Mouse (Mus musculus): ENCODE results near the gene Ifi27l2a. TPM values are rescaled to one million over a fixed set of nuclear protein-coding genes. Genes with fewer than 3 reads are reported as not detected.

The Ifi27l2a gene
- polyA plus RNA-seq, 1 experiment from 2014 or later: 23.0 TPM

DNA sequence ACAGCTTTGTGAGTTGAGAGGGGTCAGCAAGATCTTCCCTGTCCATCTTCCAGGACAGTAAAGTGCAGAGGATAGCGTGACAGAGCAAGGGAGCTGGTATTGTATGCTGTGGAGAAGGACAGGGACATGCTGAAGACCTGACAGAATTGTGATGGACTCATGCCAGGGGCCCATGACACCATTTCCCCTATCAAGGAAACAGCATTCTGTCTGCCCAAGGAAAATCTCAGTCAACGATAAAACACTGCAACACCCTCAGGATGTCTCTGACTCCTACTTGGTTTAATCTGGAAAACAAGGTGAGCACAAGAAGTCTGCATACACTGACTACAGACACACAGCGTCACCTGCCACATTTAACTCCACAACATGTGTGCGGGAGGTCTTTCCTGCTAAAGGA lies 35.8 kb downstream of the Ifi27l2a start, which contains the start of gene 9330161L09Rik:
Gene 9330161L09Rik, minus strand, starts transcription at position 101 of the 400 bp plus-strand sequence.
- H3K9me3 ChIP-seq (ENCODE audit: control insufficient read depth, low read length): no peaks in the 10 kb centered on the region
- no peaks in the 10 kb centered on the region for H3K4me1 ChIP-seq (ENCODE audit: control insufficient read depth, insufficient read depth, low read length)
- ATAC-seq (ENCODE audit: low read depth) (no peak), DNase-seq (ENCODE audit: low spot score) (no peak)
- no peak within 1 kb of the TSS for H3K9ac ChIP-seq (ENCODE audit: low read depth, low read length)
- 99% methylated on average over 4 of the region's 4 CpGs for WGBS
- H3K27ac ChIP-seq (replicated peaks; ENCODE audit: low read depth, low read length): no peak within 1 kb of the TSS
- H3K36me3 ChIP-seq (ENCODE audit: control insufficient read depth, insufficient read depth, low read length): peaks cover 95% of the 10 kb centered on the region
- H3K4me2 ChIP-seq (ENCODE audit: low read depth, low read length): no peak within 1 kb of the TSS
- no peaks in the 10 kb centered on the region for H3K27me3 ChIP-seq (replicated peaks; ENCODE audit: control insufficient read depth, insufficient read depth, low read length)
- no peak within 1 kb of the TSS for H3K4me3 ChIP-seq (ENCODE audit: low read depth, low read length)

DNA sequence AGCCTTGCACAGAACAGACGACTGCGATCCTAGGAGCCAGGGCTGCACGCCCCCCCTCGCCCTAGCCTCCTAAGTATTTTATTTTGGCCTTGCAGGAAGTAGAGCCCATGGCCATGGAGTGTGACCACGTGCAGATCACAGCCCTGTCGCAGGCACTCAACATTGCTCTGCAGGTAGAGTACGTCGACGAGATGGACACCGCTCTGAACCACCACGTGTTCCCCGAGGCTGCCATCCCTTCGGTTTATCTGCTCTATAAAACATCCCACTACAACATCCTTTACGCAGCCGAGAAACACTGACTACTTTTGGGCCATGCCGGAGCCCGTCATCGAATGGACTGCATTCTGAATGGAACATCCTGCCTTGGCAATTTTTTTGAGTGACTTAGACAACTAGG lies 39.3 kb downstream of the Ifi27l2a start:
- Histone ChIP-seq H3K4me3 (ENCODE audit: low read depth, low read length) (no peak overlapping the region), H3K9ac (ENCODE audit: low read depth, low read length) (no peak overlapping the region), H3K4me1 (ENCODE audit: control insufficient read depth, insufficient read depth, low read length) (no peaks in the 10 kb centered on the region), H3K27me3 (replicated peaks; ENCODE audit: control insufficient read depth, insufficient read depth, low read length) (no peaks in the 10 kb centered on the region), H3K36me3 (ENCODE audit: control insufficient read depth, insufficient read depth, low read length) (peaks cover 62% of the 10 kb centered on the region), H3K9me3 (ENCODE audit: control insufficient read depth, low read length) (no peaks in the 10 kb centered on the region), H3K4me2 (ENCODE audit: low read depth, low read length) (no peak overlapping the region), H3K27ac (replicated peaks; ENCODE audit: low read depth, low read length) (no peak overlapping the region)
- no peak for ATAC-seq (ENCODE audit: low read depth)
- DNase-seq (ENCODE audit: low spot score): no peak
- whole genome bisulfite sequencing: 87% methylated on average over 18 of the region's 18 CpGs

DNA sequence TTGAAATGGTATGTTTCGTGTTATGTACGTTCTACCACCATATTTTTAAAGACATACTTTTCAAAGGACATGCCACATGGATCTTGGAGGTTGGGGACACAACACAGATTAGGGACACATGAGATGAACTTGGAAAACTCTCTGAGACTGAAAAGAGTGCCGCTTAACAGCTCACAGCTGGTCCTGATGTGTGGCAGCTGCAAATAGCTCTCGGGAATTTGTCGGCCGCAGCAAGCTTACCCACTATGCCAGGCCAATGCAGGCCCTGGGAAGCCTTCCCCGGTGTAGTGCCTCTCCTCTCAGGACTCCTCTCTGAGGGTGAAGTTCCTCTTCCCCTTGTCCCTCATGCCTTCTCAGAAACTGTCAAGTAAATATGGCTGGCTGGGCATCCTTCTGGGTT lies 46.7 kb downstream of the Ifi27l2a start:
- H3K4me3 ChIP-seq (ENCODE audit: low read depth, low read length): no peak overlapping the region
- no peaks in the 10 kb centered on the region for H3K27me3 ChIP-seq (replicated peaks; ENCODE audit: control insufficient read depth, insufficient read depth, low read length)
- no peak overlapping the region for H3K9ac ChIP-seq (ENCODE audit: low read depth, low read length)
- H3K36me3 ChIP-seq (ENCODE audit: control insufficient read depth, insufficient read depth, low read length): no peaks in the 10 kb centered on the region
- H3K27ac ChIP-seq (replicated peaks; ENCODE audit: low read depth, low read length): no peak overlapping the region
- H3K9me3 ChIP-seq (ENCODE audit: control insufficient read depth, low read length): no peaks in the 10 kb centered on the region
- peak; percentile 34 for DNase-seq (ENCODE audit: low spot score)
- WGBS: 59% methylated on average over 7 of the region's 7 CpGs
- no peak overlapping the region for H3K4me2 ChIP-seq (ENCODE audit: low read depth, low read length)
- no peaks in the 10 kb centered on the region for H3K4me1 ChIP-seq (ENCODE audit: control insufficient read depth, insufficient read depth, low read length)
- peak; percentile 30; the same call in 1 of the 2 replicates for ATAC-seq (ENCODE audit: low read depth)

DNA sequence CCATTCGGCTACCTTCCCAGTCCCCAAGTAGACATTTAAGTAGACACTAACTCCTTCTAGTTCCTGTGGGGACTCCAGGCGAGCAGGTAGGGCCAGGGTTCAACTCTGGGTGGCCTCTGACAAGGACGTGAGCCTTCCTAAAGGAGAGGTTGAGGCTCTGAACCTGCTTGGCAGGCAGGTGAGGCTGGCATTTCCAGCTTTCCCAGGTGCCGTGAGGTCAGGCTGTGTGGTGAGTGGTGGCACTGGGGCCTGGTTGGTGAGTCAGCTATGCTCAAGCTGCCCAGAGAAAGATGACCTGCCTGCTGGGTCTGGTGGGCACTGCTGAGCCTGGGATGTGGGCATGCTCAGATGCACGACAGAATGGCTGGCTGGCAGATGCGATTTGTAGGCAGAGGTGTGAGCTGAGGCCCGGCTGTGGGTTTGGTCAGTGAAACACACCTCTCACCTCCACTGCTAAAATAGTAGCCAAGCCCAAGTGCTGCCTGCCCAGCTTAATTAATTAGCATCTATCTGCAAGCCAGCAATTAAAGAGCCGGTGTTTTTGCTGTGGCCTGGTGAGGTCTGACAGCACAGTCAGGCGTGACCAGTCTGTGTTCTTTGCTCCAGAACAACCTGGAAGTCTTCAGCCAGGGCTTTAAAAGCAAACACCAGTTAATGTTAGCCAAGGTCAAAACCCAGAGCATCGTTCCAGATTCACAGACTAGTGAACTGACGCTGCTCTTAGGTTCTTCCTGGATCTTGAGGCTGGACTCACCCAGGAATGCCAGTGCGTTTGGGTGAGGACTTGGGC lies 47.8 kb downstream of the Ifi27l2a start:
- Histone ChIP-seq H3K9me3 (ENCODE audit: control insufficient read depth, low read length) (no peaks in the 10 kb centered on the region), H3K27me3 (replicated peaks; ENCODE audit: control insufficient read depth, insufficient read depth, low read length) (no peaks in the 10 kb centered on the region), H3K4me2 (ENCODE audit: low read depth, low read length) (no peak overlapping the region), H3K4me1 (ENCODE audit: control insufficient read depth, insufficient read depth, low read length) (no peaks in the 10 kb centered on the region), H3K36me3 (ENCODE audit: control insufficient read depth, insufficient read depth, low read length) (no peaks in the 10 kb centered on the region), H3K9ac (ENCODE audit: low read depth, low read length) (no peak overlapping the region), H3K4me3 (ENCODE audit: low read depth, low read length) (no peak overlapping the region), H3K27ac (replicated peaks; ENCODE audit: low read depth, low read length) (no peak overlapping the region)
- WGBS: 76% methylated on average over 12 of the region's 12 CpGs
- DNase-seq (ENCODE audit: low spot score) (no peak), ATAC-seq (ENCODE audit: low read depth) (no peak)

DNA sequence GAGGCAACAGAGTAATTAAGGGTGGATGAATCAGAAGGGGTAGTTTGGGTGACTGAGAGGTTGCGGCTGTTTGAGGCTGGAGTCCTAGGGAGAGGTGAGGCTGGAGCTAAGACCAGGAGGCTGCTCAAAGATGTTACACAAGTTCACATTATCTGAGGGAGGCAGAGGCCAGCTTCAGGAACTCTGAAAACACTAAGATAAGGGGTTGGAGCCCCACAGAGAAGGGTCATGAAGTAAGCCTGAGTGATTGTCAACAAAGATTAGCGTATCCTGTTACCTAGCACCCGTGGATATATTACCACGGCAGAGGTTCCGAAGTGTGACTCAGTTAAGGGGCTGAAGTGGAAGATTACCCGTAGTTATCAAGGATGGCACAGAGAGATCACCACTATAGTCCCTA lies 50.0 kb downstream of the Ifi27l2a start:
- H3K9me3 ChIP-seq (ENCODE audit: control insufficient read depth, low read length): no peaks in the 10 kb centered on the region

More for the DNA sequence above, 50.0 kb downstream of the Ifi27l2a start:
- Histone ChIP-seq H3K4me2 (ENCODE audit: low read depth, low read length) (no peak overlapping the region), H3K27me3 (replicated peaks; ENCODE audit: control insufficient read depth, insufficient read depth, low read length) (no peaks in the 10 kb centered on the region), H3K9ac (ENCODE audit: low read depth, low read length) (0 out of 2 replicates have a peak overlapping the region, but pooled peaks have one; percentile 25), H3K36me3 (ENCODE audit: control insufficient read depth, insufficient read depth, low read length) (no peaks in the 10 kb centered on the region), H3K4me3 (ENCODE audit: low read depth, low read length) (no peak overlapping the region), H3K27ac (replicated peaks; ENCODE audit: low read depth, low read length) (no peak overlapping the region), H3K4me1 (ENCODE audit: control insufficient read depth, insufficient read depth, low read length) (0 out of 2 replicates have a peak, but pooled peaks cover 4% of the 10 kb centered on the region)
- WGBS: 58% methylated on average over 6 of the region's 6 CpGs
- no peak for DNase-seq (ENCODE audit: low spot score)
- no peak for ATAC-seq (ENCODE audit: low read depth)

Other genes starting within 250 kb of the Ifi27l2a start
- 0.57 and 1.9 TPM in 2 replicates for gene Prima1, start 201.5 kb downstream of the Ifi27l2a start, polyA plus RNA-seq (2014; fragmentation: Nextera tagmentation; extraction: Ambion mirVana)
- 0.21 TPM in 1 of 2 replicates, not detected in the other for gene Fam181a, start 132.7 kb downstream of the Ifi27l2a start, polyA plus RNA-seq (2014; fragmentation: Nextera tagmentation; extraction: Ambion mirVana)
- 21.1 and 22.0 TPM in 2 replicates for gene Asb2, start 87.7 kb downstream of the Ifi27l2a start, polyA plus RNA-seq (2014; fragmentation: Nextera tagmentation; extraction: Ambion mirVana)
- 11.2 and 11.9 TPM in 2 replicates for gene Otub2, start 55.0 kb downstream of the Ifi27l2a start, polyA plus RNA-seq (2014; fragmentation: Nextera tagmentation; extraction: Ambion mirVana)
- gene 9330161L09Rik, start 35.9 kb downstream of the Ifi27l2a start, polyA plus RNA-seq (2014; fragmentation: Nextera tagmentation; extraction: Ambion mirVana): 0.29 and 0.69 TPM in 2 replicates
- gene Ddx24, start 17.9 kb downstream of the Ifi27l2a start, polyA plus RNA-seq (2014; fragmentation: Nextera tagmentation; extraction: Ambion mirVana): 80.3 and 85.2 TPM in 2 replicates
- gene Ifi27, start 9.5 kb downstream of the Ifi27l2a start, polyA plus RNA-seq (2014; fragmentation: Nextera tagmentation; extraction: Ambion mirVana): 69.9 and 72.5 TPM in 2 replicates
- gene Ifi27l2b, start 13.5 kb upstream of the Ifi27l2a start, polyA plus RNA-seq (2014; fragmentation: Nextera tagmentation; extraction: Ambion mirVana): not detected in 2 replicates
- gene Ppp4r4, start 88.6 kb upstream of the Ifi27l2a start, polyA plus RNA-seq (2014; fragmentation: Nextera tagmentation; extraction: Ambion mirVana): 1.2 and 1.5 TPM in 2 replicates
- gene Serpina10, start 187.8 kb upstream of the Ifi27l2a start, polyA plus RNA-seq (2014; fragmentation: Nextera tagmentation; extraction: Ambion mirVana): not detected in 2 replicates
- gene Serpina6, start 213.5 kb upstream of the Ifi27l2a start, polyA plus RNA-seq (2014; fragmentation: Nextera tagmentation; extraction: Ambion mirVana): 0.24 and 0.25 TPM in 2 replicates
- gene Serpina16, start 232.5 kb upstream of the Ifi27l2a start, polyA plus RNA-seq (2014; fragmentation: Nextera tagmentation; extraction: Ambion mirVana): not detected in 2 replicates

Data from embryonic facial prominence, embryonic 14.5 days (tissue).